Mouse (Mus musculus) C2C12 (cell line): ENCODE measurements around the gene Gm4177.
"Not testable (repeated sequence)": the region's sequence is repeated elsewhere in the genome, so short reads cannot be mapped to it uniquely, and the experiment has no call there.

Source experiments
- CTCF ChIP-seq: IDR thresholded peaks from one replicate; pipeline ENCODE4 v1.5.1; 2011; ENCODE audit not compliant: control insufficient read depth, insufficient read depth, insufficient read length
- FOSL1 ChIP-seq: IDR thresholded peaks from one replicate; pipeline ENCODE4 v1.8.0; 2011; ENCODE audit warnings: mild to moderate bottlenecking, low read length; ENCODE audit not compliant: poor library complexity, insufficient read depth, severe bottlenecking
- MAX ChIP-seq: IDR thresholded peaks from one replicate; pipeline ENCODE4 v1.6.1; 2011; ENCODE audit warnings: mild to moderate bottlenecking, control low read depth
- MYOD1 ChIP-seq: IDR thresholded peaks from one replicate; pipeline ENCODE4 v1.6.1; 2011; ENCODE audit warnings: low read depth; ENCODE audit not compliant: control insufficient read depth, insufficient read length
- MYOG ChIP-seq: IDR thresholded peaks from one replicate; pipeline ENCODE4 v1.6.1; 2011; ENCODE audit not compliant: control insufficient read depth, insufficient read length; ENCODE audit errors: extremely low read depth
- USF1 ChIP-seq: IDR thresholded peaks from one replicate; pipeline ENCODE4 v1.6.1; 2011; ENCODE audit warnings: low read depth, mild to moderate bottlenecking, control low read depth, moderate library complexity

DNA sequence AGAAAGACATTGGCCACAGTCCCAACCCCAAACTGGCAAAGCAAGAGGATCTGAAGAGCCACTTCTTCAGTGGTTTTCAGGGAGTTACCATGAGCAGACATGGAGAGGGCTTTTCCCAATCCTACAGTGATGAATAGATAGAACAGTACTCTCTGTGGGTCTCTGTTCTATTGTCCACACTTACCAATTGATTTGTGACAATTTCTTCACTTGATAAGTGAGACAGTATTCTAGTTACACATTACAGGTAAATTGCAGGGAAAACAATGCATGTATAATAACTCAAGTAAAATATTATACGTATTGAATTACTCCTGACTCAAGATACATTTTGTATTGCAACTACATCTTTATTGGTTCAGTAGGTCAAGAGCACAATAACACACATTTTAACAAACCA, 47.6 kb upstream of the Gm4177 start, which contains the start of gene Gm5725:
- TF ChIP-seq CTCF, MYOG, MAX, USF1, MYOD1, FOSL1: not testable (repeated sequence)
